Mouse (Mus musculus): ENCODE data around the gene Iffo2. TPM values are rescaled to one million over a fixed set of nuclear protein-coding genes. Genes with fewer than 3 reads are reported as not detected.

The Iffo2 gene
- total RNA-seq, 2 experiments from 2014 or later = 8.7 to 9.1 TPM

DNA sequence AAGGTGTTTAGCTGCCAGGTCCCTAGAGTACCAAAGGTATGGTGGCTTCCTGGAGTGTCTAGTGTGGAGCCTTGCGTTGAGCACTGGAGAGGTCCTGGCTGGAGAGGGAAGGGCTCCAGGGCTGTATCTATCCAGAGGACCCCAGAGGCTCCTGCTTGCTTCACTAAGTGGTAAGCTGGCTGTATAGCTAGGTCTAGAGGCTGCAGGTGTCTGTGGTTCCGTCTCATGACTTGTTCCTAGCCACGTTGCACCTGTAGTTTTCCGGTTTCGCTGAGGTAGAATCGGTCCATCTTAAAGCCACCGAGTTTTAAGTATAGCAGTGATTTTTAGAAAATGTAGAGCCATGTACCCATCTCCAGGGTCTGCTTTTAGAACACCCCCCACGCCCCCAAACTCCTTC lies 48.0 kb downstream of the Iffo2 start:
- intact Hi-C loops (cut with DNase I) = no loop called here
- no peak for DNase-seq

- DNase-seq = no peak
- intact Hi-C loops (cut with DNase I) = no loop called here
These were observed 48.7 kb downstream of the Iffo2 start for GRCm38 (mm10) chr4:139579003-139579402.

- no peak for DNase-seq
These were observed 49.1 kb downstream of the Iffo2 start for GRCm38 (mm10) chr4:139579466-139579865.

DNA sequence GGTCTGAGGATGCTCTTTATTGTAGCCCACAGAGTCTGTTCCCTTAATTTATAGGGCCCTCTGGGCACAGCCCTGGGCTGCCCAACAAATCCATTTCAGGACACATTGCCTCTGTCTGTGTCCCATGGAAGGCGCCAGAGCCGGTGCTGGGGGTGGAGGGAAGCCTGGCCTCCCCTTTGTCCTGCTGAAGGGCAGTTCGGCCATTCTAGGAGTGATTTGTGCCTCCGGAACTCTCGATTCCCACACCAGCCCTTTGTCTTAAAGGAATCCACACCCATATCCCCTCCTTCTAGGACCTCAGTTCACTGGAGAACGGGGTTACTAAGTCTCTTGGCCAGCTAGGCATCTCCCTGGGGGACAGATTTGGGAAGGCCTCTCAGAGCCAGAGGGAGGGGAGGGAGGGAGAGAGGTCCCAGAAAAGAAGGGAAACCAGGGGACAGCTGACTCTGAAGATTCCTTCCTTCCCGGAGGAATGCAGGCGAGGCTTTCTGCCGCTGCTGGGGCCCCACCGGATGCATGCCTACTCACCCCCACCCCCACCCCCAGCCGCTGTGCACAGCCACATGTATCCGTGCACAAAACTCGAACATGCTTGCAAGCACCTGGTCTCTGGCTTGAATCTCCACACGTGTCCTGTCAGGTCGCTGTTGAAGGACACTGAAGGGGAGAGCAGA lies 50.5 kb downstream of the Iffo2 start:
- intact Hi-C loops (cut with DNase I) = no loop called here

More at GRCm38 (mm10) chr4:139579466-139579865, 49.1 kb downstream of the Iffo2 start:
- intact Hi-C loops (cut with DNase I) = no loop called here

GRCm38 (mm10) chr4:139581427-139582051 lies 51.2 kb downstream of the Iffo2 start:
- intact Hi-C loops (cut with DNase I) = no loop called here
- peak; percentile 55 to 65 for DNase-seq

More for the DNA sequence above, 50.5 kb downstream of the Iffo2 start:
- peak; percentile 61 to 76 for DNase-seq

DNA sequence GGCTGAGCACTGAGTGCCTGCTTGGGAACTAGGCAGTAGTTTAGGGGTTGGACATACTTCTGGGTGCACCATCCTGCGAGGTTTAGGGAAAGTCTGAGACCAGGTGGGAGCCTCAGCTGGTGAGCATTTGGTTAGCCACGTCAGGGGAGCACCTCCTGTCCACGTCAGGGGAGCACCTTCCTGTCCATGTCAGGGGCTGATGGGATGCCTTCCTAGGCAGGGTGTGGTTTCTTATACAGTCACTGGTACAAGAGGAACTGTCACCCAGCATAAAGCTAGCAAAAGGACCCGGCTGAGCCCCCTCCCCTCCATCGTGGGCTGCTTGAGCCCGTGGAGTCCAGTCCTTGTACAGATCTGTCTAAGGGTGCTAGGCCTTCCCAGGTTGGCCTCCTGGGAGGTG lies 52.0 kb downstream of the Iffo2 start:
- DNase-seq = no peak
- intact Hi-C loops (cut with DNase I) = no loop called here

DNA sequence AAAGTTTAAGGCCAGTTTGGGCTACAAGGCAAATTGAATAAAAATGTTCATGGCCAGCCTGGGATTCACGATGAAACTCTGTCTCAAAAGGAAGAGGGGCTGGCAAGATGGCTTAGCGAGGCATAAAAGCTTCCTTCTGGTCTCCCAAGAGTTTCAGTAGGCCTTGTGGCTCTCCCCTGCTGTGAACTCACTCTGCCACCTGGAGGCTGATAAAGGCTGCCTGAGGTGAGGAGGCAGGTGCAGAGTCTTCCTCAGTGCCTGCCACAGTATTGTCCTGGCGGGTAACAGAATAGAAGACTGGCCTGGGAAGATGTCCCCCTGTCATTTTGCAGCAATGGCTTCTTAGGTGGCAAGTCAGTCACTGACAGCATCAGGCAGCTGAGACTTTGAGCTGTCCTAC lies 52.6 kb downstream of the Iffo2 start:
- intact Hi-C loops (cut with DNase I) = no loop called here
- no peak for DNase-seq

DNA sequence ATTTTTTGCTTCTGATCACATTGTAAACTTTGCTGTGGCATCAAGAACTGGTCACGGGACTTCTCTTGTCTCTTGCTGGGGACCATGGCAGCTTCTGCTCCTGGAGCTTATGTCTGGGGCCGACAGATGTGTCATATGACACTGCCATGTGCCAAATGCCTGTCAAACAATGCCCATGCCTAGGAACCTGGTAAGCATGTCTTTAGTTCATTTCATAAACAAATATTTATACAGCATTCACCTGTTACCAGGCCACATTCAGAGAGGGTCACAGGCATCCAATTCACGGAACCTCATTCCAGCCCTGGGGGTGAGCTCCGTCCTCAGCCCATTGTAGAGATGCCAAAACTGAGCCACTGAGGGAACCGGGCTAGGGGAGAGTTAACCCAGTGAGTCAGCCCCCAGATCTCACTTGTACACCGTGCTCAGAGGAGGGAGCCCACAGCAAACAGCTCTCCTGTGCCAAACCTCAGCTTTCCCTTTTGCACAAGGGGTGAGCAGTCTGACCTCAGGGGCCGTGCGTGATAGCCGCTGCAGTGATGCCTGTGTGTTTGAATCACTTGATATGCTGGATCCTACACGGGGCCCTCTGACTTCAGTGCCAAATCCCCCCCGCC lies 53.4 kb downstream of the Iffo2 start:
- DNase-seq = no peak
- intact Hi-C loops (cut with DNase I) = no loop called here

DNA sequence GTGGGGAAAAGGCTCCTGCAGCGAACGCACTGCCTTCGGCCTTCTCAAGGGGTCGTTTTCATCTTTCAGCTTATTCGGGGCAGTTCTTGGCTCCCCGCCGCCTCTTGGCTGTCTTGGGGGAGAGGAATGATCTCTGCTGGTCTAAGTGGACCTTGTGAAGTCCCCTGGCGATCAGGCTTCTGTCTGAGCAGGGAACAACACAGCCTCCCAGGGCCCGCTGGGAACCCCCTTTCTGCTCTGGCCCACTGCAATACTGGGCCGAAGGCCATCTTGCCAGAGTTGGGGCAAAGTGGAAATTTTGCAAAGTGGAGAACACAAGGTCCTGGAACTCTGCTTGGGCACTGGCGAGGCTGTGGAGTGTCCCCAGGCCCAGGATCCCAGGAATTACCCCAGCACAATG lies 54.4 kb downstream of the Iffo2 start:
- no peak for DNase-seq
- intact Hi-C loops (cut with DNase I) = no loop called here

GRCm38 (mm10) chr4:139585713-139586112 lies 55.4 kb downstream of the Iffo2 start:
- intact Hi-C loops (cut with DNase I) = no loop called here

GRCm38 (mm10) chr4:139587370-139587769 lies 57.0 kb downstream of the Iffo2 start:
- intact Hi-C loops (cut with DNase I) = no loop called here
- peak in 1 of 2 experiments; percentile 40 for DNase-seq

More at GRCm38 (mm10) chr4:139585713-139586112, 55.4 kb downstream of the Iffo2 start:
- no peak for DNase-seq

DNA sequence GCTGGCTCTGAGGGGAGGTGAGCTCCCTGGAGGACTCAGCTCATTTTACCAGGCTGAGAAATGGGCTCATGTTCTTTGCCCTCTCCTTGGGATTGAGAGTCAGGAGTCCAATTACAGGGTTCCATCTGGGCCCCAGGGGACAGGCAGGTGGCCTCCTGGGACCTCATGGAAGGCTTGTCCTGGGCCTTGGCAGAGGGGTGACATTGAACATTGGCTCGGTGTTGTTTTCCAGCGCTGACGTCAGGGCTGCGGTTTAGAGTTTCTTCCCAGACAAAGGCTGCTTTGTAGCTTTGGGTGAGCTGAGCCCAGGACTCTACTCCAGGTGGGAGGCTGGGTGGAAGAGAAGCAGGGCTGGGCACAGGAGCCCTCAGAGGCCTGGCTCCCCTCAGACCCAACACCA lies 57.4 kb downstream of the Iffo2 start:
- intact Hi-C loops (cut with DNase I) = no loop called here
- no peak for DNase-seq

DNA sequence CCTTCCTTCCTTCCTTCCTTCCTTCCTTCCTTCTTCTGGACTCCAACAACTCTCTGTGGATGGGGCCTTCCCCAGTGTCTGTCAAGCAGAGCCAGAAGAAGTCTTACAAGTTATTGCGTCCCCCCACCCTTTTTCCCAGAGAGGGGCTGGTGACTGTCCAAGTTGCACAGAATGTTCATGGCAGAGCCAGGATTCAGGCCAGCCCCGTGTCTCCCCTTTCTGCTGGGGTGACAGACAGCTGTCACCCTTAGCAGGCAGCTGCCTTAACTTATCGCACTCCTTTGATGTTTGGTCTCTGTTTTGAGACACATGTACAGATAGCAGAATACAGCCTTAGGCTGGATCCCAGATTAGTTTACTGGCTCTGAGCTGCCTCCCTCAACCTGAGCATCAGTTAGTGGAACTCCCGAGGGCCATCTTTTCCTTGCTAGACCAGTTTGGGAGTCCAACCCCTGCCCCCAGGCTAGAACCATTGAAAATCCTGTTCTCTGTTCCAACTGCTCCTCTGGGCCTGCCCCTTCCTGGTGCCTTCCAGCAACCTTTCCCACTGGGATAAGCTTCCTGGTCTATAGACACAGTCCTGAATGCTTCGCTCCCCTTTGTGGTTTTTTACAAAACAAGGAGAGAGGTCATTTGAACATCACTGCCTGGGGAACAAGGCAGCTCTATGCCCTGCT lies 59.1 kb downstream of the Iffo2 start:
- intact Hi-C loops (cut with DNase I) = no loop called here
- no peak for DNase-seq

DNA sequence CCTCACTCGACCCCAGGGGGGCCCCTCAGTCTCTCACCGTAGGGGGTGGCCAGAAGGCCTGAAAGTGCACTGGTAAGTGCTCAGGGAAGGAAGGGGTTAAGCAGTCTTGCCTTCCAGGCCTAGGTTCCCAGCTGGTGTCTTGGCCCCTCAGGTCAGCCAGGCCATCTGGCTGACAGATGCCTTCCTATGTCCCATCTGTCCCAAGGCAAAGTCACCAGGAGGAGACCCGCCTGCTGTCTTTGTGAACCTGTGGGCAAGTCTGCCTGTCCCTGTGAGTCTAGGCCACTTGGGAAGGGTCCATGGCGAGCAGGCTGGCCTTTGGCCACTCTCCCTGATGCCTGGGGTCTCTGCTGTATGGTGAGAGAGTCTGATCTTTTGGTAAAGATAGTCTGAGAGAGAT lies 60.1 kb downstream of the Iffo2 start:
- DNase-seq = no peak
- intact Hi-C loops (cut with DNase I) = no loop called here

GRCm38 (mm10) chr4:139592895-139593294 lies 62.5 kb downstream of the Iffo2 start:
- DNase-seq = no peak
- intact Hi-C loops (cut with DNase I) = no loop called here

DNA sequence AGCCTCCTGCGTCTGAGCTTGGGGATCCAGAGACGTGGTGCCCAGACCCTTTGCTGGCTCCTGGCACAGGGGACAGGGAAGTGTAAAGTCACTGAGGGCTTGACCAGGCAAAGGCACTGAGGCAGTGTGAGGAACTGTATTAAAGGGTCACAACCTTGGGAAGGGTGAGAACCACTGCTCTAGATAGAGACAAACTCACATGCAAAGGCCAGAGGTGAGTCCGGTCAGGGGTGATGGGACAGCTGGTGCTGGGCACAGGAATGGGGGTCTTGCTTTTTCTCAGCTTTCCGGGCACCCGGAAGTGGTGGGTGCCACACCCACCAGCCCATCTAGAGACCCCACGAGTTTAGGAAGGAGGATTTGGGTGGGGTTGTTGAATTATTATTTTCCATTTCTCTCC lies 63.0 kb downstream of the Iffo2 start:
- intact Hi-C loops (cut with DNase I) = no loop called here
- DNase-seq = no peak

DNA sequence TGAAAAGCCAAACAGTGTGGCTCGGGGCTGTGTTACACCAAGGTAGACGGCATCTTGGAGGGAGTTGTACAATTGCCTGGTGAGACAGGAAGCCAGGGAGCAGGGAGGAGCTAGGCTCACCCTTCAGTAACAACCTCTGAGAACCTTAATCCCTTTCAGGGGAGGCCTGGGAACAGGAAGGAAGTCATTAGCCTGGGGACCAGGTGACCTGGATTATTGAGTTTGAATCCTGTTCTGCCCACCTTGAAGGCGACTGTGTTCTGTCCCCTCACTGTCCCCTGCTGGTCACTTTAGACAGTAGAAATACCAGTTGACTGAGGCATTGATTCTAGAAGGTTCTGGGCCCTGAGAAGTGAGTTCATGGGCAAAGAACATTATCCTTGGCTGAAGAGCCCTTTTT lies 63.7 kb downstream of the Iffo2 start:
- no peak for DNase-seq

DNA sequence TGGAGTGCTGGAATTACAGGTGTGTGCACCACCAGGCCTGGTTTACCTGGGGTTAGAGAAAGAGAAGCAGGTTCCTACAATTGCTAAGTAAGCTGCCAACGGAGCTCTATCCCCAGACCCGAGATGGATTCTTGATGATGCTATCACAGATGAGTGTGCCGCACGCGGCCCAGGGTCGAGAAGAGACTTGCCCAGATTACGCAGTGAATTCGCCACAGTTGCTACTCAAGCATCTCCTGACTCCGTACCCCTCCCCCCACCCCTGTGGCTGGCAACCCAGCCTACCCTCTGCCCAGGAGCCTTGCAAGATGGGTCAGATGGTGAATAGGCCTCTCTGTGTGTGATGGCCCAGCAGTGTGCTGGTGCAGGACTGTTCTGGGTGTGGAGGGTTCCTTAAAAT lies 66.4 kb downstream of the Iffo2 start:
- intact Hi-C loops (cut with DNase I) = no loop called here
- DNase-seq = no peak

More for the DNA sequence above, 63.7 kb downstream of the Iffo2 start:
- intact Hi-C loops (cut with DNase I) = loop anchor here (2.0 kb wide), 1 partner anchor 17 kb away; no protein-coding TSS in a partner anchor

DNA sequence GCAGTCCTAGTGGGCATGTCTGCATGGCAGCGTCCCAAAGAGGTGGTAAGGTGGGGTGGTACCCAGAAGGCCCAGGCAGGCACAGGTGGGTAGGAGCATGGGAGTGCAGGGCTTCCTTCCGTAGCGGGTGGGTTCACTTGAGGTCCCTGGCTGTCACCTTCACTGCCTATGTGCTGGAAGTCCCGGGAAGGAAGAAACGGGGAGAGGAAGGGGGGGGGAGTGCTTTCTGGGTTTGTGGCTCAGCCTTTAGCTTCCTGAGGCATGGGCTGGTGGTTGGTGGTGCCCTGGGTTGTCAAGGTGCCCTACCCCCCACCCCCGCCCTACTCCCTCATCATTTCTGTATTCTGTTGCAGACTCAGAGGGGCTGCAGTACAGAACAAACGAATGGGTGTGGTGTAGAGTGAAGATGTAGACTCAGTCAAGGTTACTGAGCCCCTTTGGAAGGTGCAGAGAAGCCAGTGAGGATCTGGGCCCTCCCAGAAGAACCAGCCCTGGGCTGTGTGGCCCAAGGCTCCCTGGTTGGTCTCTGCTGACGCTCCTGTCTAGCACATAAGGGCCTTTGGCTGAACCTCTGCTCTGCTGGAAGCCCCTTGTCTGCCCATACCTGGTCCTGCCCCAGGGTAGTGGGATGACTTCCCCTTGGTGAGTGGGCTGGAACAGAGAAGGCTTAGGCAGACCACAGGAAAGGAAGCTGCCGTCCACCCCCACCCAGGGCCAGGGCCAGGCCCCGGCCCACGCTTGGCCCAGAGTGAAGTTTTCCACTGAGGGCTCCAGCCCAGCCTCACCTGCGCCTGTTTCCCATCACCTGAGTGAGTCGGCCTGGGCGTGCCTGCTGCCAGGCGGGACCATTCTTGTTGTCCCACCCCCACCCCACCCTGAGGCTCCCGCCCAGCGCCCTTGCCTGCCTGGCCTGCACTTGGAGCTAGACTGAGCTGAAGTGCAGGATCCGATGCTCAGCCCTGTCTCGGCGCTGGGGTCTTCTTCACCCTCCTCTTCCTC lies 67.2 kb downstream of the Iffo2 start:
- DNase-seq = no peak
- intact Hi-C loops (cut with DNase I) = no loop called here

- DNase-seq = no peak
- intact Hi-C loops (cut with DNase I) = no loop called here
These were observed 68.0 kb downstream of the Iffo2 start for GRCm38 (mm10) chr4:139598356-139598755.

Data from heart, postnatal 14 days (tissue).